Mouse (Mus musculus): ENCODE data around the gene G6pc3.
"Not testable (repeated sequence)": the region's sequence is repeated elsewhere in the genome, so short reads cannot be mapped to it uniquely, and the experiment has no call there.

G6pc3 gene

DNA sequence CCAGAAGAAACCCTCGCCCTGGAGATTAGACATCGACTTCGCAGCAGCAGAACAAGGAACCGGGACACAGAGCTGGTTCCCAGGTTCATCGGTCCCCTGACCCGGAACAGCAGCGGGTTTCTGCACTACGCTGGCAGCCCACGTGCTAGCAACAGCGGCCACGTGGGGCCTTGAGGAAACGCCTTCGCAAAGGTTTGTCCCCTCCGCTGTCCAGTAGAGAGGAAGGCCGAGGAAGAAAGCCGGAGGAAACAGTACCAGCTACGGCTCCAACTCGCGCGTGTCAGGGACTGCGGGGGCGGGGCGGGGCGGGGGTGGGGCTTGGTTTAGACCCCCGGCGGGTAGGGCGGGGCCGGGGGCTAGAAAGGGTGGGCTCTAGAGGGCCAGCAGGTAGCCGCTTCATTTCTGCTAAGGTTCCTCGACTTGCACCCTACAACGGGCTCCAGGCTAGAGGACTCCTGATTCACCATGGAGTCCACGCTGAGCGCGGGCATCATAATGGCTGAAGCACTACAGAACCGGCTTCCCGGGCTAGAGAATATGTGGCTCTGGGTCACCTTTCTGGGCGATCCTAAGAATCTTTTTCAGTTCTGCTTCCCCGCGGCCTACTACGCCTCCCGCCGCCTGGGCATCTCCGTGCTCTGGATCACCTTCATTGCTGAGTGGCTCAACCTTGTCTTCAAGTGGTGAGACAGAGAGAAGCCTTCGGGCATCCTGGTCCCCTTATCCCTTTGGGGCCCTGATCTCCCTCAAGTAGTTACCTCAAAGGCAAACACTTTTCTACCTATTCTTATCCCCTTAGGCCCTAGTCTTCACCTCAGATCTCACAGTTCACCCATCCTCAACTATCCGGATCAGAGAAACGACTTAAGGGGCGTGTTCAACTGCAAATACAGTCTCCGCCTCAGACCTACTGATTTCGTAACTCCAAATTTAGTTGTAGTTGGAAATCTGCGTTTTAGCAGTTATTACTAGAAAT is at the start of gene G6pc3:
TSS of gene G6pc3 (plus strand) at position 160 of the 976 bp plus-strand sequence.
- peak; percentile 22 for DNase-seq (ENCODE audit: low read depth, low spot score)

GRCm38 (mm10) chr11:102140508-102140907 is 48.9 kb upstream of the G6pc3 start:
- DNase-seq (ENCODE audit: low read depth, low spot score) = peak; percentile 53

DNA sequence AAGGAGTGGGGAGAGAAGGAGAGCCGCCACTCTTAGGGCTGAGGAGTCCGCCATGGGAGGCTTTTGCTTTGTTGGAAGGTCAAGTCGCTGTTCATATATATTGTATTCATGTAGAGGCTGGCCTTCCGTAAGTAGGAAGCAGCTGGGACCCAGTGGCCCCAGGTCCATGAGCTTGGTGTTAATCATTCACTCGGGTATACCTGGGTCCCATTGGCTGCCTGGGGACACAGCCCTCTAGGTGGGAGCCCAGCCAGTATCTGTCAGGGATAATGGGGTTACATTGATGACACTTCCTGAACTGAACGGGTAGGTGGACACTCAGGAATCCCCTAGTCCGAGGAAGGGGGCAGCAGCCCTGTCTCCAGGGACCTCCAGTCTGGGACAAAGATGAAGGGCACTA is 47.1 kb upstream of the G6pc3 start:
- no peak for DNase-seq (ENCODE audit: low read depth, low spot score)

GRCm38 (mm10) chr11:102144957-102145470 is 44.4 kb upstream of the G6pc3 start:
- no peak for DNase-seq (ENCODE audit: low read depth, low spot score)

DNA sequence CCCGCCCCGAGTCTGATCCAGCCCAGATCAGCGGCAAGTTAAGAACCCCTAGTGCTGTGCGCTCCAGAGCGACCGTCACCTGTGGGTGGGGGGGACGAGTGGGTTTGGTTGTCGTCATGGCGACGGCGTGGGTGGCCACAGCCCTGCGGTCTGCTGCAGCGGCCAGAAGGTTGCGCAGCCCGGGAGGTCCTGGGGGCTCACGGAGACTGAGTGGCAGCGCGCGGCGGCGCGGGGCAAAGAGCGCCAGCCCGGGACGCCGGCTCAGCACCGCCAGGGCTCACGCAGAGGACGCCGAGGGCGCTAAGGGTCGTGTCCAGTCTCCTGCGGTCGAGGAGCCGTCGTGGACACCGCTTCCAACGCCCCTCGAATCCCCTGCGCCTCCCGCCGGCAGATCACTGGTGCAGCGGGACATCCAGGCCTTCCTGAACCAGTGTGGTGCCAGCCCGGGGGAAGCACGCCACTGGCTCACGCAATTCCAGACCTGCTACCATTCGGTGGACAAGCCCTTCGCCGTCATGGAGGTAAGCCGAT is 43.9 kb upstream of the G6pc3 start, which contains the start of gene Nags:
TSS of gene Nags (plus strand) at position 43 of the 531 bp plus-strand sequence.
- DNase-seq (ENCODE audit: low read depth, low spot score) = no peak

DNA sequence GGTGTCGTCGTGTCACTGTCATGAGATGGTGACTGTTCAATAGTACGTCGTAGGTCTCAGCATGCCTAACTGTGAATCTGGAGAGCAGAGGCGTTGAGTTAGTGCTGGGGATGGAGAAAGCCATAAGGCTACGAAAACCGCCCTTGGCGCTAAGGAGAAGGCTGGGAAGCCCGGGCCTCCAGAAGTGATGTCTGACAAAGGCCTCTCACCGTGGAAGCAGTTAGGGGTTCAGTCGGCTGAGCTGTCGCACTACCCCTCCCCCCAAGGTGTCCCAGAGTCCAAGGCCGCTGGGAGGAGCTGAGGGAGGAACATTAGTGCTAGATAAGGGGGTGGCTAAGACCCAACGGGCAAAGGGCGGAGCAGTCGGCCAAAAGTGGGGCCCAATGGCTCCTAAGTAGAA is 43.4 kb upstream of the G6pc3 start:
- DNase-seq (ENCODE audit: low read depth, low spot score) = no peak

- no peak for DNase-seq (ENCODE audit: low read depth, low spot score)
Measured at GRCm38 (mm10) chr11:102146531-102146930, 42.9 kb upstream of the G6pc3 start.

DNA sequence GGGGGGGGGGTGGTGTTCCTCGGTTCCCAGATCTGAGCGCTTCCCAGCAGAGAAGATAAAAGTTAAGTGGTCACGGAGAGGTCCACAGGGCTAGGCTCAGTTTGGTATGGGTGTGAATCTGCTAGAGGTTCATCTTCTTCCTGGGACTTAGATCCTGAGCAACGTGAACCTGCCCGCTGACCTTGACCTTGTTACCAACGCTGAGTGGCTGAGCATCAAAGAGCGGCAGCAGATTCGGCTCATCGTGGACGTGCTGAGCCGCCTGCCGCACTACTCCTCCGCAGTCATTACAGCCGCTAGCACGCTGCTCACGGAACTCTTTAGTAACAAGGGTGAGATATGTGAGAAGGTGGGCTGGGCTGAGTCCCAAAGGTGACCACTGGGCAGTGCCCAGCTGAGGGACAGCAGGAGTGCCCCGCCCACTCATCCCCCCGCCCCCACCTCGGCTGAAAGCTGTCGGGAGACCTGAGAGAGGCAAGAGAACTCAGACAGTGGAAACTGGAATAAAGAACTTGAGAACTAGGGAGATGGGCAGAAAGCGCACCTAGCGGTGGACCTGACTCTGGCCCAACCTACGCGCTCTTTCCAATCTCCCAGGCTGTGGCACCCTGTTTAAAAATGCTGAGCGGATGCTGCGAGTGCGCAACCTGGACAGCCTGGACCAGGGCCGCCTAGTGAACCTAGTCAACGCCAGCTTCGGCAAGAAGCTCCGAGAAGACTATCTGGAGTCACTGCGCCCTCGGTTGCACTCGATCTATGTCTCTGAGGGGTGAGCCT is 42.0 kb upstream of the G6pc3 start:
- no peak for DNase-seq (ENCODE audit: low read depth, low spot score)

DNA sequence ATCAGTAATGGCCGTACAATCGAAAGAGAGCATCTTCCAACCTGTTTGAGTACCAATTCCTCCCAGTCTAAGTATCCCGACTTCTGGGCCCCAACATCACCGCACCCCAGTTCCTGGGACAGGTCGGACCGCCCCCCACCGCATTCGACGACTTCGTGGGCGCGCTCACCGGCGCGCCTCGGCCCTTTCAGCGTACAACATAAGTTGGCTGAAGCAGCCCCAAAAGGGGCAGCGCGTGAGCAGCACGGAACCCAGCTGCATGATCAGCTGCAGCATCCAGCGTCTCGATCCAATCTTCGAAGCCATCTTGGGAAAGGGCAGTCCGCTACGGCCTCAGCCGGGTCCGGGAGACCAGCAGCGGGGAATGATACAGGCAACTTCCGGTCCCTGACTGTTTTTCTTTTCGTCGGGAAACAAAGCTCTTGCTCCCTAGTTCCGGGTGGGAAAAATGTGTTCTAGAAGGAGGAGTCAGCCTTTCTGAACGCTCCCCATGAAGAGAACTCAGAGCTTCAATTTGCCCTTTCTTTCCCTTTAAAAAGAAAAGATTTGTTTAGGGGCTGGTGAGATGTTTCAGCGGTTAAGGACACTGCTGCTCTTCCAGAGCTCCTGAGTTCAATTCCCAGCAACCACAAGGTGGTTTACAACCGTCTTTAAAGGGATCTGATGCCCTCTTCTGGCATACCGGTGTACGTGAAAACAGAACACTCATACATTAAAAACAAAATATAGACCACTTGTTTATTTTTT is 33.2 kb upstream of the G6pc3 start, which contains the start of gene Tmem101:
TSS of gene Tmem101 (minus strand) at position 366 of the 747 bp plus-strand sequence.
- DNase-seq (ENCODE audit: low read depth, low spot score) = peak; percentile 78

DNA sequence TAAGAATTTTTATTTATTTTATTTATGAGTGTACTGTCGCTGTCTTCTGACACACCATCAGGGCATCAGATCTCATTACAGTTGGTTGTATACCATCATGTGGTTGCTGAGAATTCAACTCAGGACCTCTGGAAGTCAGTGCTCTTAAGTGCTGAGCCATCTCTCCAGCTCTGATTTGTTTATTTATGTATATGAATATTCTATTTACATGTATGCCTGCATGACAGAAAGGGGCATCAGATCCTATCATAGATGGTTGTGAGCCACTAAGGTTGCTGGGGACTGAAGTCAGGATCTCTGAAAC is 32.7 kb upstream of the G6pc3 start:
- no peak for DNase-seq (ENCODE audit: low read depth, low spot score)

DNA sequence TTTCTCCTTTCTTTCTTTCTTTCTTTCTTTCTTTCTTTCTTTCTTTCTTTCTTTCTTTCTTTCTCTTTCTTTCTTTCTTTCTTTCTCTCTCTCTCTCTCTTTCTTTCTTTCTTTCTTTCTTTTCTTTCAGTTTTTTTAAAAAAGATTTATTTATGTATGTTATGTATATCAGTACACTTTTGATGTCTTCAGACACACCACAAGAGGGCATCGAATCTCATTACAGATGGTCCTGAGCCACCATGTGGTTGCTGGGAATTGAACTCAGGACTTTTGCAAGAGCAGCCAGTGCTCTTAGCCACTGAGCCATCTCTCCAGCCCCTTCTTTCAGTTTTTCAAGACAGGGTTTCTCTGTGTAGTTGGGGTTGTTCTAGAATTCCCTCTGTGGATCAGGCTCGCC is 31.4 kb upstream of the G6pc3 start:
- not testable (repeated sequence) for DNase-seq (ENCODE audit: low read depth, low spot score)

DNA sequence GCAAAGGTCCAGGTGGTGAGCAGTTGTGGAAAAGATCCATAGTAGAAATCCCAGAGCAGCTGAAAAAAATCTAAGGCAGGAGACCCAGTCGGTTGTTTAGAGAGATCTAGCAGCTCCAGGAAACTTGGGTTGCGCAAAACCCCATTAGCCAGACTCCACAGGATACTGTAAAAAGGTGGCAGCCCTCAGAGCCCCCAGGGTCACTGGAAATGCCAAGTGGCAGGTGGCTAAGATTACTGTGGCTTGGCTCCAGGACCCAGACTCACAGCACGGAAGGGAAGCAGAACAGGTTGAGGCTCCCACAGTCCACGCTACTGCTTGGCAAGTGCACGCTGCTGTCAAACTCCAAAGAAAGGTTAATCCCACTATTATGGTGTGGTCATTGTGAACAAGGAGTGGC is 29.6 kb upstream of the G6pc3 start:
- DNase-seq (ENCODE audit: low read depth, low spot score) = no peak

- DNase-seq (ENCODE audit: low read depth, low spot score) = no peak
Measured at GRCm38 (mm10) chr11:102165971-102166722, 23.3 kb upstream of the G6pc3 start.

- no peak for DNase-seq (ENCODE audit: low read depth, low spot score)
Measured at GRCm38 (mm10) chr11:102167539-102167938, 21.9 kb upstream of the G6pc3 start.

DNA sequence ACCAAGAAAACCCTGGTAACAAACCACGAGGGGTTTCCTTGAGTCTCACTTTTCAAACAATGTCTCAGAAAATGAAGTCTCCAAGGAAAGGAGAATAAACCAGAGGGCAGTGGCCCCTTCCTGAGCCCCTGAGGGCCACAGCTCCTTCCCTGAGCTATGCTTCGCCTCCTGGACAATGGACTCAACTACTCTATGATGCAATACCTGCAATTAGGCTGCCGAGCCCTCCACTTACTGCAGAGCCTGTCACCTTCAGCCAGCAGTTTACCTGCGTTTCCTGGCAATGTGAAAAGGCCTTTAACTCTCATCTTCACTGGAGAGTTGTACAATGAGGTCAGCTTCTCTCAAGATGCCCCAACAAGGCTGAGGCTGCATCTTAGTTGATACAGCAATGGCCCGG is 20.7 kb upstream of the G6pc3 start:
- no peak for DNase-seq (ENCODE audit: low read depth, low spot score)

DNA sequence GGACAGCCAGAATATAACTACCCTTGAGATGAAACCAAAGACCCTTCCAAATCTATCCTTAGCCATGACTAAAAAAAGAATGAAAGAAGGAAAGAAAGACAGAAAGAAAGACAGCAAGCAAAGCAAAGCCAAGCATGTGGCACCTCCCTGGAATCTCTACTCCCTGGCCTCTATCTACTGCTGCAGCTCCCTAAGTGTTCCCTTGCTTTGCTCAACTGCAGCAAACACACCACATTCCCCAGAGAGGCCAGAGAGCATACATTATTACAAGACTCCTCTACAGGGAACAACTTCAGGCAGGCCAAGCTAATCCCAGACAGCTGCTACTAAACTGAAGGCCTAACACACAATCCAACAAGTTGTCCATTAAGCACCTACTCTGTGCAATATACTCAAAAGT is 9.6 kb upstream of the G6pc3 start:
- DNase-seq (ENCODE audit: low read depth, low spot score) = no peak

DNA sequence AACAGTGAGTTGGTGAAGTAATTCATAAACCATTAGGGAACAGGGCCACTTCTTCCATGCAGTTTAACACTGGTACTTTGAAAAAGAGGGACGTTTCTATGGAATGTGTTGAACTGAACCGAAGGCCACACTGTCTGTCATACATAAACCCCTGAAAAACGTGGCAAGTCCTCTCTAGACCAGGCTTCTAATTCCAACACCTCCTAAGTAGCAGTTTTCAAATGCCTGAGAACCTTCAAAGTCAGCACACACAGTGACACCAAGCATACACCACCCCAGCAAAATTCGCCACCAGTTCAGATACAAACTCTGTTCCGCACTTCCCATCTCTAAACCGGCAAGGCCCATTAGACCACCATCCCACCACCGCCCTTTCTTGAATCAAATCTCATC is 5.2 kb upstream of the G6pc3 start:
- peak; percentile 15 for DNase-seq (ENCODE audit: low read depth, low spot score)

- DNase-seq (ENCODE audit: low read depth, low spot score) = peak; percentile 92
Measured at GRCm38 (mm10) chr11:102184646-102185495, 4.5 kb upstream of the G6pc3 start, which contains the start of gene Lsm12. TSS of gene Lsm12 (minus strand) at chr11:102185296.

GRCm38 (mm10) chr11:102185677-102186076 is 3.7 kb upstream of the G6pc3 start:
- DNase-seq (ENCODE audit: low read depth, low spot score) = no peak

DNA sequence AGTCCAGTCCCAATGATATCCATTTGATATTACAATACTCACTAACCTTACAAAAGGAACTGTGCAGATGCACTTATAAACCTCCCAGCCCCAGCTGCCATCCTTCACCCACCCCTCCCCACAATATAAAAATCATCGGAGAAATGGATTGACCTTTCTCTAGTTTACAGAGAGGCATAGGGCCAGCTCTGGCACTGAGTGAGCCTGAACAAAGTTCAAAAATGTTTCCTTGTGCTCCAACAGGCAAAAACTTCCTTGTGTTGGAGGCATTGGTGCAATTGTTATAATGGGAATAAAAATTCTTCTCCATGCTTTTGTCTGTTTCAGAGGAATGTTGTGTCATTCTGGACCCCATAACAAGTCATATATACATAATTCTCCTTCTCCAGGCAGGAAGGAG is 3.2 kb upstream of the G6pc3 start:
- DNase-seq (ENCODE audit: low read depth, low spot score) = no peak

Measured in c-Kit-negative CD71-positive TER-119-positive erythroid progenitor cells, embryonic 14.5 days (primary cell).